In genomic region chr6:129516388-129516787, GRCm38 (mm10) we compare ENCODE assay signal across 32 mouse cellular contexts. TPM values are rescaled to one million over a fixed set of nuclear protein-coding genes. Genes with fewer than 3 reads are reported as not detected.
DNase-seq lines count a peak whose midpoint lies in the region; ATAC-seq and TF ChIP-seq lines count a peak whose summit lies in the region.
"Had no signal": no experiment of that assay in that cellular context is flagged by ENCODE, and none has a peak within 500 bp of the region (broad histone marks: within the 10 kb centered on the region; RNA-seq: fewer than 3 reads in every experiment).

No protein-coding gene starts in this region.

- no peak overlapping the region for H3K27ac ChIP-seq in kidney, embryonic 16.5 days (ENCODE audit: low read length)
- no peak overlapping the region for H3K27ac ChIP-seq in kidney, embryonic 15.5 days
- H3K27ac ChIP-seq in bone marrow, adult 2 months (ENCODE audit: control insufficient read depth, insufficient read depth, low read depth, low read length, poor library complexity), result peak overlapping the region; percentile 27; the same call in 1 of the 2 replicates
- no peak overlapping the region for H3K27ac ChIP-seq in left cerebral cortex, adult 2 months
- no peak overlapping the region for H3K27ac ChIP-seq in limb, embryonic 10.5 days
- H3K27ac ChIP-seq: embryonic facial prominence, embryonic 12.5 days; embryonic facial prominence, embryonic 15.5 days; gastrocnemius, adult 2 months; heart, embryonic 15.5 days; hindbrain, embryonic 10.5 days; hindbrain, embryonic 13.5 days had no signal

- TF ChIP-seq CTCF in bone marrow, adult 2 months (IDR thresholded peaks at IDR 0.05; ENCODE audit: control insufficient read depth, insufficient read depth, low read length), result no peak
- no peak for TF ChIP-seq CTCF in left cerebral cortex, adult 2 months (IDR thresholded peaks at IDR 0.05)

- ATAC-seq in kidney, embryonic 16.5 days (ENCODE audit: low FRiP score, low TSS enrichment), result no peak
- ATAC-seq in kidney, embryonic 15.5 days (replicated peaks; ENCODE audit: low FRiP score), result no peak
- peak; percentile 49 for ATAC-seq in megakaryocyte progenitor cell, adult 5-6 weeks (replicated peaks; ENCODE audit: poor library complexity)
- ATAC-seq: CD4-positive, CD25-positive, alpha-beta regulatory T cell, adult 4 months; forebrain, embryonic 14.5 days; forebrain, postnatal 0 days; hindbrain, embryonic 16.5 days had no signal

- intact Hi-C loops in left cerebral cortex, adult 2 months (cut with DNase I), result no loop called here

- H3K4me1 ChIP-seq in kidney, embryonic 16.5 days (ENCODE audit: insufficient read depth, low read length), result peaks cover 24% of the 10 kb centered on the region
- H3K4me1 ChIP-seq in kidney, embryonic 15.5 days, result peaks cover 25% of the 10 kb centered on the region
- H3K4me1 ChIP-seq in bone marrow, adult 2 months (ENCODE audit: control insufficient read depth, insufficient read depth, low read length), result no peaks in the 10 kb centered on the region; the same call in 1 of the 2 replicates
- peaks cover 24% of the 10 kb centered on the region for H3K4me1 ChIP-seq in limb, embryonic 10.5 days
- H3K4me1 ChIP-seq: embryonic facial prominence, embryonic 15.5 days; hindbrain, embryonic 10.5 days; hindbrain, embryonic 13.5 days had no signal

- H3K4me3 ChIP-seq in kidney, embryonic 16.5 days (ENCODE audit: low read length), result 0 out of 2 replicates have a peak overlapping the region, but pooled peaks have one; percentile 1
- no peak overlapping the region for H3K4me3 ChIP-seq in kidney, embryonic 15.5 days (replicated peaks)
- peak overlapping the region; percentile 45 for H3K4me3 ChIP-seq in bone marrow, adult 2 months (replicated peaks; ENCODE audit: control insufficient read depth, low read depth, low read length)
- H3K4me3 ChIP-seq in left cerebral cortex, adult 2 months, result no peak overlapping the region
- H3K4me3 ChIP-seq in limb, embryonic 10.5 days, result no peak overlapping the region
- H3K4me3 ChIP-seq: embryonic facial prominence, embryonic 12.5 days; embryonic facial prominence, embryonic 15.5 days; gastrocnemius, adult 2 months; heart, embryonic 12.5 days; heart, embryonic 15.5 days; hindbrain, embryonic 10.5 days; hindbrain, embryonic 13.5 days had no signal

- no peaks in the 10 kb centered on the region for H3K9me3 ChIP-seq in kidney, embryonic 16.5 days (ENCODE audit: low read length)
- no peaks in the 10 kb centered on the region for H3K9me3 ChIP-seq in kidney, embryonic 15.5 days (replicated peaks)
- H3K9me3 ChIP-seq in limb, embryonic 10.5 days (replicated peaks), result no peaks in the 10 kb centered on the region
- H3K9me3 ChIP-seq: embryonic facial prominence, embryonic 12.5 days; embryonic facial prominence, embryonic 15.5 days; heart, embryonic 12.5 days; heart, embryonic 15.5 days; hindbrain, embryonic 10.5 days; hindbrain, embryonic 13.5 days had no signal

- H3K36me3 ChIP-seq in kidney, embryonic 16.5 days (ENCODE audit: insufficient read depth, low read length), result no peaks in the 10 kb centered on the region
- no peaks in the 10 kb centered on the region for H3K36me3 ChIP-seq in kidney, embryonic 15.5 days
- H3K36me3 ChIP-seq in limb, embryonic 10.5 days, result no peaks in the 10 kb centered on the region
- H3K36me3 ChIP-seq: embryonic facial prominence, embryonic 12.5 days; embryonic facial prominence, embryonic 15.5 days; heart, embryonic 12.5 days; heart, embryonic 15.5 days; hindbrain, embryonic 10.5 days; hindbrain, embryonic 13.5 days had no signal

- DNase-seq in left cerebral cortex, adult 2 months (ENCODE audit: extremely low spot score in 1 of 2, low spot score in 2 of 2), result no peak
- DNase-seq in limb, embryonic 10.5 days (ENCODE audit: low spot score), result no peak
- DNase-seq in c-Kit-positive CD71-positive TER-119-positive erythroid progenitor cells, embryonic 14.5 days (ENCODE audit: low spot score), result no peak
- DNase-seq: adrenal gland, adult 2 months; adrenal gland, postnatal 14 days; cerebellum, adult 18-20 months; cerebellum, adult 9-10 months; cerebellum, postnatal 25 days; forebrain, postnatal 0 days; gastrocnemius, adult 2 months; gastrocnemius, postnatal 14 days; heart, adult 18-20 months; heart, postnatal 10 days; heart, postnatal 36 days had no signal

- TF ChIP-seq POLR2A in bone marrow, adult 2 months (IDR thresholded peaks at IDR 0.05; ENCODE audit: borderline replicate concordance, control insufficient read depth, low read depth, low read length), result no peak

- H3K4me2 ChIP-seq in kidney, embryonic 16.5 days (replicated peaks; ENCODE audit: low read depth, low read length), result no peak overlapping the region
- no peak overlapping the region for H3K4me2 ChIP-seq in kidney, embryonic 15.5 days
- H3K4me2 ChIP-seq: embryonic facial prominence, embryonic 12.5 days; embryonic facial prominence, embryonic 15.5 days; heart, embryonic 12.5 days; heart, embryonic 15.5 days; hindbrain, embryonic 13.5 days had no signal

- WGBS in kidney, embryonic 16.5 days, result 88% methylated on average over 10 of the region's 10 CpGs
- 85% methylated on average over 10 of the region's 10 CpGs for WGBS in kidney, embryonic 15.5 days
- 44% methylated on average over 10 of the region's 10 CpGs for WGBS in bone marrow, adult 2 months
- WGBS in limb, embryonic 10.5 days, result 93% methylated on average over 10 of the region's 10 CpGs

- no peaks in the 10 kb centered on the region for H3K27me3 ChIP-seq in kidney, embryonic 16.5 days (ENCODE audit: insufficient read depth, low read length)
- no peaks in the 10 kb centered on the region for H3K27me3 ChIP-seq in kidney, embryonic 15.5 days
- peaks cover 8% of the 10 kb centered on the region; the same call in 1 of the 2 replicates for H3K27me3 ChIP-seq in limb, embryonic 10.5 days (ENCODE audit: low read depth, poor library complexity, severe bottlenecking)
- H3K27me3 ChIP-seq: embryonic facial prominence, embryonic 12.5 days; embryonic facial prominence, embryonic 15.5 days; heart, embryonic 12.5 days; heart, embryonic 15.5 days; hindbrain, embryonic 13.5 days had no signal

- H3K9ac ChIP-seq in kidney, embryonic 16.5 days (replicated peaks; ENCODE audit: low read length), result no peak overlapping the region
- no peak overlapping the region for H3K9ac ChIP-seq in kidney, embryonic 15.5 days
- H3K9ac ChIP-seq: embryonic facial prominence, embryonic 12.5 days; embryonic facial prominence, embryonic 15.5 days; forebrain, postnatal 0 days; heart, embryonic 12.5 days; heart, embryonic 15.5 days; hindbrain, embryonic 13.5 days had no signal

RNA-seq across cellular contexts. Expression of gene Tmem52b, which starts 4.0 kb away (rescaled TPM):
- polyA plus RNA-seq in kidney, embryonic 16.5 days (2015; fragmentation: Nextera tagmentation; extraction: Ambion mirVana), result 61.5 and 63.1 TPM in 2 replicates
- 44.7 and 45.4 TPM in 2 replicates for polyA plus RNA-seq in kidney, embryonic 15.5 days (2015; fragmentation: Nextera tagmentation; extraction: Ambion mirVana)
- not detected in 2 replicates for polyA plus RNA-seq in bone marrow, adult 2 months (2011; ENCODE audit: insufficient read depth, insufficient read length, low replicate concordance, missing spikeins)
- total RNA-seq in megakaryocyte progenitor cell, adult 5-6 weeks (2015), result 0.10 TPM in 1 of 2 replicates, not detected in the other
- 0.12 and 1.1 TPM in 2 replicates for total RNA-seq in megakaryocyte progenitor cell, adult 5-6 weeks (2017)
- not detected for total RNA-seq in left cerebral cortex, adult 2 months (2021)
- polyA plus RNA-seq in limb, embryonic 10.5 days (2016; fragmentation: Nextera tagmentation; extraction: Ambion mirVana), result not detected in 2 replicates
- total RNA-seq: adrenal gland, adult 2 months; adrenal gland, postnatal 14 days; forebrain, postnatal 0 days; gastrocnemius, adult 2 months; gastrocnemius, postnatal 14 days; gastrocnemius, postnatal 4 days; heart, adult 18-20 months; heart, postnatal 10 days; heart, postnatal 36 days; MEL had no signal
- polyA plus RNA-seq: adrenal gland, adult 2 months; brain, embryonic 14.5 days; CD4-positive, CD25-positive, alpha-beta regulatory T cell, adult 4 months; embryonic facial prominence, embryonic 12.5 days; embryonic facial prominence, embryonic 15.5 days; forebrain, embryonic 11.5 days; forebrain, embryonic 14.5 days; forebrain, postnatal 0 days; frontal cortex, adult 2 months; heart, embryonic 12.5 days; heart, embryonic 15.5 days; hindbrain, embryonic 10.5 days; hindbrain, embryonic 13.5 days; hindbrain, embryonic 16.5 days had no signal

RNA-seq across cellular contexts. Expression of gene Olr1, which starts 9.4 kb away (rescaled TPM):
- polyA plus RNA-seq in kidney, embryonic 16.5 days (2015; fragmentation: Nextera tagmentation; extraction: Ambion mirVana), result not detected in 2 replicates
- polyA plus RNA-seq in kidney, embryonic 15.5 days (2015; fragmentation: Nextera tagmentation; extraction: Ambion mirVana), result 0.17 TPM in 1 of 2 replicates, not detected in the other
- polyA plus RNA-seq in bone marrow, adult 2 months (2011; ENCODE audit: insufficient read depth, insufficient read length, low replicate concordance, missing spikeins), result 7.5 and 12.6 TPM in 2 replicates
- 31.6 and 33.4 TPM in 2 replicates for total RNA-seq in megakaryocyte progenitor cell, adult 5-6 weeks (2015)
- total RNA-seq in megakaryocyte progenitor cell, adult 5-6 weeks (2017), result 17.3 and 51.7 TPM in 2 replicates
- not detected for total RNA-seq in left cerebral cortex, adult 2 months (2021)
- 0.16 TPM in 1 of 2 replicates, not detected in the other for polyA plus RNA-seq in limb, embryonic 10.5 days (2016; fragmentation: Nextera tagmentation; extraction: Ambion mirVana)
- total RNA-seq: adrenal gland, postnatal 14 days; gastrocnemius, adult 2 months; gastrocnemius, postnatal 14 days; gastrocnemius, postnatal 4 days; heart, adult 18-20 months; MEL had no signal
- polyA plus RNA-seq: adrenal gland, adult 2 months; brain, embryonic 14.5 days; embryonic facial prominence, embryonic 15.5 days; forebrain, embryonic 11.5 days; forebrain, embryonic 14.5 days; forebrain, postnatal 0 days; hindbrain, embryonic 10.5 days; hindbrain, embryonic 13.5 days; hindbrain, embryonic 16.5 days had no signal

RNA-seq across cellular contexts. Expression of gene Gabarapl1, which starts 16.6 kb away (rescaled TPM):
- polyA plus RNA-seq in kidney, embryonic 16.5 days (2015; fragmentation: Nextera tagmentation; extraction: Ambion mirVana), result 74.1 and 77.7 TPM in 2 replicates
- polyA plus RNA-seq in kidney, embryonic 15.5 days (2015; fragmentation: Nextera tagmentation; extraction: Ambion mirVana), result 60.8 and 62.8 TPM in 2 replicates
- 31.0 and 44.3 TPM in 2 replicates for polyA plus RNA-seq in bone marrow, adult 2 months (2011; ENCODE audit: insufficient read depth, insufficient read length, low replicate concordance, missing spikeins)
- total RNA-seq in megakaryocyte progenitor cell, adult 5-6 weeks (2015), result 19.0 and 19.4 TPM in 2 replicates
- total RNA-seq in megakaryocyte progenitor cell, adult 5-6 weeks (2017), result 45.5 and 62.8 TPM in 2 replicates
- total RNA-seq in left cerebral cortex, adult 2 months (2021), result 100 to 1,000 TPM; 707 to 713 TPM
- 34.2 and 35.7 TPM in 2 replicates for polyA plus RNA-seq in limb, embryonic 10.5 days (2016; fragmentation: Nextera tagmentation; extraction: Ambion mirVana)

Comparison
In these comparisons a context has a peak if more than half of its experiments do, and no peak if none do; other contexts are left out.
1. H3K4me3 ChIP-seq: peak in kidney, embryonic 16.5 days (single experiment) and bone marrow, adult 2 months (single experiment); none in kidney, embryonic 15.5 days (single experiment), left cerebral cortex, adult 2 months (single experiment) and limb, embryonic 10.5 days (single experiment).
2. RNA of gene Tmem52b, which starts 4.0 kb away (polyA plus RNA-seq): 61.5 to 63.1 TPM in kidney, embryonic 16.5 days and 44.7 to 45.4 TPM in kidney, embryonic 15.5 days; not detected in bone marrow, adult 2 months and not detected in limb, embryonic 10.5 days; every median in the first group is over 10 times any median in the second.